Mouse (Mus musculus): ENCODE measurements at regions not wholly inside any gene's neighbourhood (a gene's known extent, or its start where the extent isn't known, plus 50 kb on each side); places are given as distances from the start of the nearest gene placed in this dataset.
"Not testable (repeated sequence)": the region's sequence is repeated elsewhere in the genome, so short reads cannot be mapped to it uniquely, and the experiment has no call there.

GRCm38 (mm10) chr13:102014958-102015357 is 246.9 kb upstream of the Pik3r1 start:
- Histone ChIP-seq H3K9ac (ENCODE audit: low read depth, low read length) (no peak overlapping the region), H3K27ac (ENCODE audit: low read depth, low read length) (no peak overlapping the region), H3K9me3 (ENCODE audit: control insufficient read depth, low read length) (no peaks in the 10 kb centered on the region), H3K27me3 (ENCODE audit: control insufficient read depth, insufficient read depth, low read length) (no peaks in the 10 kb centered on the region), H3K4me2 (replicated peaks; ENCODE audit: low read depth, low read length) (no peak overlapping the region), H3K4me3 (ENCODE audit: low read length) (no peak overlapping the region), H3K36me3 (ENCODE audit: control insufficient read depth, insufficient read depth, low read length) (no peaks in the 10 kb centered on the region), H3K4me1 (ENCODE audit: control insufficient read depth, insufficient read depth, low read length) (no peaks in the 10 kb centered on the region)
- ATAC-seq (ENCODE audit: low FRiP score, low TSS enrichment), result no peak
- WGBS, result 51% methylated on average over 3 of the region's 3 CpGs

GRCm38 (mm10) chr13:102016518-102016917 is 248.5 kb upstream of the Pik3r1 start:
- Histone ChIP-seq H3K36me3 (ENCODE audit: control insufficient read depth, insufficient read depth, low read length) (no peaks in the 10 kb centered on the region), H3K27me3 (ENCODE audit: control insufficient read depth, insufficient read depth, low read length) (no peaks in the 10 kb centered on the region), H3K27ac (ENCODE audit: low read depth, low read length) (no peak overlapping the region), H3K9me3 (ENCODE audit: control insufficient read depth, low read length) (no peaks in the 10 kb centered on the region), H3K4me2 (replicated peaks; ENCODE audit: low read depth, low read length) (no peak overlapping the region), H3K4me3 (ENCODE audit: low read length) (no peak overlapping the region), H3K4me1 (ENCODE audit: control insufficient read depth, insufficient read depth, low read length) (no peaks in the 10 kb centered on the region), H3K9ac (ENCODE audit: low read depth, low read length) (no peak overlapping the region)
- 81% methylated on average over 5 of the region's 5 CpGs for WGBS
- no peak for ATAC-seq (ENCODE audit: low FRiP score, low TSS enrichment)

GRCm38 (mm10) chr13:102022273-102022672 is 254.3 kb upstream of the Pik3r1 start:
- Histone ChIP-seq H3K4me1 (ENCODE audit: control insufficient read depth, insufficient read depth, low read length) (no peaks in the 10 kb centered on the region), H3K27me3 (ENCODE audit: control insufficient read depth, insufficient read depth, low read length) (no peaks in the 10 kb centered on the region), H3K4me3 (ENCODE audit: low read length) (no peak overlapping the region), H3K27ac (ENCODE audit: low read depth, low read length) (no peak overlapping the region), H3K36me3 (ENCODE audit: control insufficient read depth, insufficient read depth, low read length) (no peaks in the 10 kb centered on the region), H3K9me3 (ENCODE audit: control insufficient read depth, low read length) (no peaks in the 10 kb centered on the region), H3K4me2 (replicated peaks; ENCODE audit: low read depth, low read length) (no peak overlapping the region), H3K9ac (ENCODE audit: low read depth, low read length) (no peak overlapping the region)
- WGBS, result 76% methylated on average over 1 of the region's 1 CpGs
- ATAC-seq (ENCODE audit: low FRiP score, low TSS enrichment), result no peak

- H3K9ac ChIP-seq (ENCODE audit: low read depth, low read length), result no peak overlapping the region
- H3K4me1 ChIP-seq (ENCODE audit: control insufficient read depth, insufficient read depth, low read length), result no peaks in the 10 kb centered on the region
- no peaks in the 10 kb centered on the region for H3K9me3 ChIP-seq (ENCODE audit: control insufficient read depth, low read length)
- H3K4me2 ChIP-seq (replicated peaks; ENCODE audit: low read depth, low read length), result no peak overlapping the region
- WGBS, result 78% methylated on average over 4 of the region's 4 CpGs
- ATAC-seq (ENCODE audit: low FRiP score, low TSS enrichment), result no peak
- H3K4me3 ChIP-seq (ENCODE audit: low read length), result no peak overlapping the region
- no peaks in the 10 kb centered on the region for H3K27me3 ChIP-seq (ENCODE audit: control insufficient read depth, insufficient read depth, low read length)
- H3K27ac ChIP-seq (ENCODE audit: low read depth, low read length), result no peak overlapping the region
- H3K36me3 ChIP-seq (ENCODE audit: control insufficient read depth, insufficient read depth, low read length), result no peaks in the 10 kb centered on the region
These were observed 254.7 kb upstream of the Pik3r1 start for GRCm38 (mm10) chr13:102022757-102023156.

GRCm38 (mm10) chr13:102023624-102024023 is 255.6 kb upstream of the Pik3r1 start:
- H3K27ac ChIP-seq (ENCODE audit: low read depth, low read length), result no peak overlapping the region
- H3K9me3 ChIP-seq (ENCODE audit: control insufficient read depth, low read length), result no peaks in the 10 kb centered on the region
- 97% methylated on average over 1 of the region's 1 CpGs for WGBS
- no peak overlapping the region for H3K9ac ChIP-seq (ENCODE audit: low read depth, low read length)
- H3K36me3 ChIP-seq (ENCODE audit: control insufficient read depth, insufficient read depth, low read length), result no peaks in the 10 kb centered on the region
- ATAC-seq (ENCODE audit: low FRiP score, low TSS enrichment), result no peak
- H3K4me1 ChIP-seq (ENCODE audit: control insufficient read depth, insufficient read depth, low read length), result no peaks in the 10 kb centered on the region
- H3K27me3 ChIP-seq (ENCODE audit: control insufficient read depth, insufficient read depth, low read length), result no peaks in the 10 kb centered on the region
- no peak overlapping the region for H3K4me2 ChIP-seq (replicated peaks; ENCODE audit: low read depth, low read length)
- H3K4me3 ChIP-seq (ENCODE audit: low read length), result no peak overlapping the region

GRCm38 (mm10) chr13:102025138-102025537 is 257.1 kb upstream of the Pik3r1 start:
- H3K4me3 ChIP-seq (ENCODE audit: low read length), result no peak overlapping the region
- no peaks in the 10 kb centered on the region for H3K27me3 ChIP-seq (ENCODE audit: control insufficient read depth, insufficient read depth, low read length)
- no peak overlapping the region for H3K4me2 ChIP-seq (replicated peaks; ENCODE audit: low read depth, low read length)
- no peaks in the 10 kb centered on the region for H3K4me1 ChIP-seq (ENCODE audit: control insufficient read depth, insufficient read depth, low read length)
- 60% methylated on average over 3 of the region's 3 CpGs for WGBS
- no peak overlapping the region for H3K27ac ChIP-seq (ENCODE audit: low read depth, low read length)
- no peak for ATAC-seq (ENCODE audit: low FRiP score, low TSS enrichment)
- no peak overlapping the region for H3K9ac ChIP-seq (ENCODE audit: low read depth, low read length)
- H3K9me3 ChIP-seq (ENCODE audit: control insufficient read depth, low read length), result no peaks in the 10 kb centered on the region
- no peaks in the 10 kb centered on the region for H3K36me3 ChIP-seq (ENCODE audit: control insufficient read depth, insufficient read depth, low read length)

GRCm38 (mm10) chr13:102025547-102025946 is 257.5 kb upstream of the Pik3r1 start:
- not testable (repeated sequence) for H3K4me1 ChIP-seq (ENCODE audit: control insufficient read depth, insufficient read depth, low read length); ATAC-seq (ENCODE audit: low FRiP score, low TSS enrichment); H3K27ac ChIP-seq (ENCODE audit: low read depth, low read length); H3K4me3 ChIP-seq (ENCODE audit: low read length); H3K9ac ChIP-seq (ENCODE audit: low read depth, low read length); H3K4me2 ChIP-seq (replicated peaks; ENCODE audit: low read depth, low read length); H3K27me3 ChIP-seq (ENCODE audit: control insufficient read depth, insufficient read depth, low read length); H3K9me3 ChIP-seq (ENCODE audit: control insufficient read depth, low read length); H3K36me3 ChIP-seq (ENCODE audit: control insufficient read depth, insufficient read depth, low read length)
- 81% methylated on average over 2 of the region's 2 CpGs for WGBS

- no peaks in the 10 kb centered on the region for H3K27me3 ChIP-seq (ENCODE audit: control insufficient read depth, insufficient read depth, low read length)
- H3K4me3 ChIP-seq (ENCODE audit: low read length), result no peak overlapping the region
- no peak overlapping the region for H3K4me2 ChIP-seq (replicated peaks; ENCODE audit: low read depth, low read length)
- H3K9me3 ChIP-seq (ENCODE audit: control insufficient read depth, low read length), result no peaks in the 10 kb centered on the region
- no peaks in the 10 kb centered on the region for H3K4me1 ChIP-seq (ENCODE audit: control insufficient read depth, insufficient read depth, low read length)
- 76% methylated on average over 4 of the region's 4 CpGs for WGBS
- no peak overlapping the region for H3K9ac ChIP-seq (ENCODE audit: low read depth, low read length)
- no peaks in the 10 kb centered on the region for H3K36me3 ChIP-seq (ENCODE audit: control insufficient read depth, insufficient read depth, low read length)
- no peak overlapping the region for H3K27ac ChIP-seq (ENCODE audit: low read depth, low read length)
- ATAC-seq (ENCODE audit: low FRiP score, low TSS enrichment), result no peak
These were observed 263.4 kb upstream of the Pik3r1 start for GRCm38 (mm10) chr13:102031416-102031815.

- Histone ChIP-seq H3K27me3 (ENCODE audit: control insufficient read depth, insufficient read depth, low read length) (no peaks in the 10 kb centered on the region), H3K9me3 (ENCODE audit: control insufficient read depth, low read length) (no peaks in the 10 kb centered on the region), H3K27ac (ENCODE audit: low read depth, low read length) (no peak overlapping the region), H3K4me1 (ENCODE audit: control insufficient read depth, insufficient read depth, low read length) (no peaks in the 10 kb centered on the region), H3K4me3 (ENCODE audit: low read length) (no peak overlapping the region), H3K36me3 (ENCODE audit: control insufficient read depth, insufficient read depth, low read length) (no peaks in the 10 kb centered on the region), H3K4me2 (replicated peaks; ENCODE audit: low read depth, low read length) (no peak overlapping the region), H3K9ac (ENCODE audit: low read depth, low read length) (no peak overlapping the region)
- WGBS, result 37% methylated on average over 4 of the region's 4 CpGs
- no peak for ATAC-seq (ENCODE audit: low FRiP score, low TSS enrichment)
These were observed 266.5 kb upstream of the Pik3r1 start for GRCm38 (mm10) chr13:102034484-102034883.

GRCm38 (mm10) chr13:102036001-102036400 is 268.0 kb upstream of the Pik3r1 start:
- Histone ChIP-seq H3K27me3 (ENCODE audit: control insufficient read depth, insufficient read depth, low read length) (no peaks in the 10 kb centered on the region), H3K4me1 (ENCODE audit: control insufficient read depth, insufficient read depth, low read length) (no peaks in the 10 kb centered on the region), H3K36me3 (ENCODE audit: control insufficient read depth, insufficient read depth, low read length) (no peaks in the 10 kb centered on the region), H3K4me2 (replicated peaks; ENCODE audit: low read depth, low read length) (no peak overlapping the region), H3K4me3 (ENCODE audit: low read length) (no peak overlapping the region), H3K27ac (ENCODE audit: low read depth, low read length) (no peak overlapping the region), H3K9me3 (ENCODE audit: control insufficient read depth, low read length) (no peaks in the 10 kb centered on the region), H3K9ac (ENCODE audit: low read depth, low read length) (no peak overlapping the region)
- ATAC-seq (ENCODE audit: low FRiP score, low TSS enrichment), result no peak
- WGBS, result 64% methylated on average over 5 of the region's 5 CpGs
